Mouse (Mus musculus) heart, adult 2 months (tissue): Measurements from ENCODE around the gene Aknad1.

Source experiments
- CTCF ChIP-seq: fragments of 200-600 bp; IDR thresholded peaks from 2 replicates; pipeline ENCODE4 v1.8.1; 2022; ENCODE audit warnings: antibody characterized with exemption, mild to moderate bottlenecking, moderate library complexity
- EP300 ChIP-seq: fragments of 200-500 bp; IDR thresholded peaks from 2 replicates; pipeline ENCODE4 v1.6.1; 2011; ENCODE audit warnings: low read depth, low read length, control low read depth; ENCODE audit not compliant: insufficient read depth
- POLR2A ChIP-seq: fragments of 200-500 bp; IDR thresholded peaks from 2 replicates; pipeline ENCODE4 v1.6.1; 2011; ENCODE audit warnings: mild to moderate bottlenecking, low read depth, low read length, control low read depth; ENCODE audit not compliant: insufficient read depth

GRCm38 (mm10) chr3:108790499-108790898 is 51.0 kb downstream of the Aknad1 start:
- no peak for TF ChIP-seq CTCF
- no peak for TF ChIP-seq POLR2A
- no peak for TF ChIP-seq EP300
